Mouse (Mus musculus) spleen, adult 2 months (tissue): ENCODE results near the gene Nos2.

Experiments
- CTCF ChIP-seq: fragments of 200-500 bp; IDR thresholded peaks from 2 replicates; pipeline ENCODE4 v1.5.1; 2011; ENCODE audit warnings: mild to moderate bottlenecking, inconsistent platforms; ENCODE audit not compliant: insufficient read depth, insufficient read length, insufficient replicate concordance; ENCODE audit errors: extremely low read depth
- POLR2A ChIP-seq: fragments of 200-500 bp; IDR thresholded peaks from 2 replicates; pipeline ENCODE4 v1.6.1; 2011; ENCODE audit warnings: low read depth, low read length, inconsistent platforms

DNA sequence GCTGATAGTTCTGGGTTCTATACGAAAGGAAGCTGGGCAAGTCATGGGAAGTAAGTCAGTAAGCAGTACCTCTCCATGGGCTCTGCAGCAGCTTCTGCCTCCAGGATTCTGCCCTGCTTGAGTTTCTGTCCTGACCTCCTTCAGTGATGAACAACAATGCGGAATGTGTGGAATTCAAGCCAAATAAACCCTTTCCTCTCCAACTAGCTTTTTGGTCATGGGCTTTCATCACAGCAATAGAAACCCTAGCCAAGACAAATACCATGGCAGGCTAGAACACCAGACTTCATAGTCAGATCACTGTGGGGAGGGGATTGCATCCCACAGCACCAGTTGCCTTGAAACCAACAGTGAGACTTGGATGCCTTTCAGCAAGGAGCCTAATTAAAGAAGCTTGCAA lies 47.8 kb upstream of the Nos2 start:
- TF ChIP-seq POLR2A (no peak), CTCF (no peak)
